Mouse (Mus musculus): Measurements from ENCODE around the gene Ddx5. TPM values are rescaled to one million over a fixed set of nuclear protein-coding genes. Genes with fewer than 3 reads are reported as not detected.

Ddx5 gene
- 1,000 to 10,000 TPM; 1,714 to 1,967 TPM for total RNA-seq (2023)

GRCm38 (mm10) chr11:106788775-106789459 is at the start of gene Ddx5, which contains the start of gene Cep95:
Gene Ddx5, minus strand, starts transcription at chr11:106789185.
Gene Cep95, plus strand, starts transcription at chr11:106789252.

GRCm38 (mm10) chr11:106779388-106780088 is 9.4 kb downstream of the Ddx5 start, which contains the start of gene Polg2:
Gene Polg2, minus strand, starts transcription at chr11:106779537.

DNA sequence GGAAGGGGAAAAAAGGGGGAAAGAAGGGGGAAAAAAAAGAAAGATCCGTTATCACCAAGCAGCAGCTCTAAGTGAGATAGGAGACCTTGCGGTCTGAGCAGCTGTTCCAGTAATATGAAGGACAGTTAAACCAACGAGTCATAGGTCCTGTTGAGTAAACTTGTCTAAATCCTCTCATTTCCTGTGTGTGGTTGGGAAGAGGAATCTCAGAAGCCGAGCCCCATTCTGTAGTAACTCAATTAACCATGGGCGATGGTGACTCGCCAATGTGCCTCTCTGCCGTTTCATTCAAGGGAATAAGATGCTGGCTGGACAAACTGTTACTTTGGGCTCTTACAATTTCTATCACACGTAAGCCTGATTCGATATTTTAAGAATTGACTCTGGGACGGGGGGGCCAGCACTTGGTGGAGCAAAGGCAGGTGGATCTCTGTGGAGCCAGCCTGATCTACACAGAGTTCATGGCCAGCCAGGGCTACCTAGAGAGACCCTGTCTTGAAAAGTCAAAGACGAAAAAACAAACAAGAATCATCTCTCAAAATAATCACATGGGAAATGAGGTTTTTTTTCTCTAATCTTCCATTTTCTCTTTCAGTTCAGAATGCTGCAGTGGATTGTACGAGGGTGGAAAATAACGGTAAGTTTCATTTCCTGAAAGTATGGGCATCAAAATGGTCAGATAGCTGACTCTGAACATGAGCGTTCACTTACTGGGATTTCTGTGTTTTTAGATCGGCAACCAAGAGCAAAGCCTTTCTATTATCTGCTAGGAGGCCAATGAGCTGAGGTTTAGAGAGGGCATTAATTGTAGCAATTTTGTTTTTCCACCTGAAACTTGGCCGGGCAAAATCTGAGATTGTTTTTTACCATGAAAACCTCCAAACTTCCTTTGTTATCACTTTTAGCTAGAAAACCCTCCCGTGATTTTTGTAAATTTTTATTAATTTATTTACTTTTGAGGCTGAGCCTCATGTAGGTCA is 37.7 kb downstream of the Ddx5 start, which contains the start of gene Milr1:
TSS of gene Milr1 (plus strand) at position 188 of the 980 bp plus-strand sequence.

DNA sequence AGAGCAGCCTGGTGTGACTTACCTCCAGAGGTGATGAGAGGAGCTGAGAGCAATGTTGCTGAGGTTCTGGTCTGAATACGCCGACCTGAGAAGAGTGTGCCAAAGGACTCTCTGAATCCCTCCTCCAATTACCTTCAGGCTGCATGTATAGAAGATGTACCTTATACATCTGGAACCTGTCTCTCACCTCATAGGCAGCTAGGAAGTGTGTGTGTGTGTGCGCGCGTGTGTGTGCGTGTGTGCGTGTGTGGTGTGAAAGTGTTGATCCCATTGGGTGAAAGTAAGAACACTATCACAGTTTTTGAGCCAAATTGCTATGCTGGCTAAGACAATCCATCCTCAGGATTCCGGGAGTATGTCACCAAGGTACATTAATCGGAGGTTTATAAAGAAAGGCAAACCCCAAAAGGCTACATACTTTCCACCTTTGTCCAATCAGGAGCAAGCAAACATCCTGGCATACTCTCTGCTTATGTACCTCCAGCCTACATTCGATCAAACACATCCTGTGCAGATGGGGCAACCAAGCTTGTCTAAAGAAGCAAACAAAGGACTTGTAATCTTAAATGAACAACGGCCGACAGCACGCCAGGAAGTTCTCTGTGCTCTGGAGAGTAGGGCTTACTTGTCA is 38.7 kb downstream of the Ddx5 start, which contains the start of gene Pecam1:
TSS of gene Pecam1 (minus strand) at position 508 of the 631 bp plus-strand sequence.

Other genes with a start within 250 kb of the Ddx5 start
- 10 to 100 TPM; 39.3 to 44.2 TPM for gene Tex2, start 175.8 kb downstream of the Ddx5 start, total RNA-seq (2023)
- gene Pecam1, start 38.6 kb downstream of the Ddx5 start, total RNA-seq (2023), result 1 to 10 TPM; 8.9 to 9.5 TPM
- 100 to 1,000 TPM in 1 of 2 experiments, 10 to 100 TPM in 1; 97.5 to 106 TPM for gene Milr1, start 38.0 kb downstream of the Ddx5 start, total RNA-seq (2023)
- 10 to 100 TPM; 23.9 to 42.3 TPM for gene Polg2, start 9.6 kb downstream of the Ddx5 start, total RNA-seq (2023)
- gene Cep95, start 67 bp upstream of the Ddx5 start, total RNA-seq (2023), result 10 to 100 TPM; 16.8 to 18.4 TPM
- gene Smurf2, start 131.5 kb upstream of the Ddx5 start, total RNA-seq (2023), result 10 to 100 TPM; 29.0 to 35.0 TPM
- 100 to 1,000 TPM; 134 to 140 TPM for gene Kpna2, start 210.4 kb upstream of the Ddx5 start, total RNA-seq (2023)
- under 1 TPM; 0.46 to 0.64 TPM for gene 1810010H24Rik, start 236.5 kb upstream of the Ddx5 start, total RNA-seq (2023)